Mouse (Mus musculus) heart, adult 18-20 months (tissue): ENCODE results near the gene Pth1r. TPM values are rescaled to one million over a fixed set of nuclear protein-coding genes. Genes with fewer than 3 reads are reported as not detected.
"Not testable (repeated sequence)": the region's sequence is repeated elsewhere in the genome, so short reads cannot be mapped to it uniquely, and the experiment has no call there.

Experiments used
- DNase-seq, 2 experiments: peaks; one replicate each; pipeline ENCODE4 v3.0.0; 2021 to 2022; ENCODE audit warnings: mixed read lengths in 1 of 2
- total RNA-seq, 2 experiments: library from RNA; stranded (reverse); gene quantifications; 2 replicates each; pipeline ENCODE4 v1.2.3; 2021

Gene Pth1r
- total RNA-seq, 2 experiments from 2014 or later: 4.6 to 6.3 TPM

GRCm38 (mm10) chr9:110683574-110684099 is 63.3 kb downstream of the Pth1r start:
- no peak for DNase-seq

GRCm38 (mm10) chr9:110682697-110683096 is 64.2 kb downstream of the Pth1r start:
- not testable (repeated sequence) for DNase-seq

- DNase-seq: no peak
These were observed 64.7 kb downstream of the Pth1r start for GRCm38 (mm10) chr9:110682255-110682654.

- no peak for DNase-seq
These were observed 65.1 kb downstream of the Pth1r start for GRCm38 (mm10) chr9:110681817-110682216.

GRCm38 (mm10) chr9:110680736-110681507 is 66.0 kb downstream of the Pth1r start:
- DNase-seq: no peak

- no peak for DNase-seq
These were observed 68.1 kb downstream of the Pth1r start for GRCm38 (mm10) chr9:110678886-110679285.

GRCm38 (mm10) chr9:110676492-110676911 is 70.4 kb downstream of the Pth1r start:
- peak in 1 of 2 experiments; percentile 65 for DNase-seq

GRCm38 (mm10) chr9:110673107-110673752 is 73.7 kb downstream of the Pth1r start:
- DNase-seq: peak in 1 of 2 experiments; percentile 68

GRCm38 (mm10) chr9:110672462-110673106 is 74.4 kb downstream of the Pth1r start:
- DNase-seq: peak; percentile 61 to 63

Other genes starting within 250 kb of the Pth1r start
- 10 to 100 TPM; 39.7 to 40.5 TPM for gene Setd2, start 214.5 kb downstream of the Pth1r start, total RNA-seq
- 1 to 10 TPM; 1.4 to 2.0 TPM for gene Nradd, start 122.7 kb downstream of the Pth1r start, total RNA-seq
- 1 to 10 TPM; 6.8 to 7.6 TPM for gene Nbeal2, start 93.0 kb downstream of the Pth1r start, total RNA-seq
- gene Ccdc12, start 90.6 kb downstream of the Pth1r start, total RNA-seq: 10 to 100 TPM; 57.3 to 61.5 TPM
- over 10,000 TPM; 10,039 to 12,689 TPM for gene Myl3, start 5.3 kb downstream of the Pth1r start, total RNA-seq
- gene Prss42, start 51.0 kb upstream of the Pth1r start, total RNA-seq: not detected
- not detected for gene Prss44, start 66.8 kb upstream of the Pth1r start, total RNA-seq
- not detected for gene Prss43, start 79.5 kb upstream of the Pth1r start, total RNA-seq
- gene Prss45, start 87.4 kb upstream of the Pth1r start, total RNA-seq: not detected
- not detected for gene Prss46, start 97.4 kb upstream of the Pth1r start, total RNA-seq
- not detected for gene Prss50, start 110.8 kb upstream of the Pth1r start, total RNA-seq
- 10 to 100 TPM; 13.2 to 14.8 TPM for gene Als2cl, start 132.7 kb upstream of the Pth1r start, total RNA-seq
- gene Tmie, start 133.0 kb upstream of the Pth1r start, total RNA-seq: 1 to 10 TPM; 1.5 to 2.1 TPM
- not detected for gene Fam240a, start 169.7 kb upstream of the Pth1r start, total RNA-seq
- gene Tdgf1, start 199.0 kb upstream of the Pth1r start, total RNA-seq: not detected
- 100 to 1,000 TPM; 239 to 298 TPM for gene Lrrc2, start 204.4 kb upstream of the Pth1r start, total RNA-seq
- 1 to 10 TPM; 2.9 to 3.8 TPM for gene Rtp3, start 243.4 kb upstream of the Pth1r start, total RNA-seq